Mouse (Mus musculus) spleen, postnatal 4 days (tissue): ENCODE results near the gene Asb16.

Source experiments
- DNase-seq, 2 experiments: peaks; one replicate each; pipeline ENCODE4 v3.0.0; 2022; ENCODE audit warnings: low spot score in 2 of 2

Gene Asb16

GRCm38 (mm10) chr11:102310768-102311695, 42.5 kb downstream of the Asb16 start:
- peak in 1 of 2 experiments; percentile 15 for DNase-seq

- DNase-seq, result peak in 1 of 2 experiments; percentile 54
These were observed 43.4 kb downstream of the Asb16 start for GRCm38 (mm10) chr11:102311966-102312365.

GRCm38 (mm10) chr11:102312586-102312985, 44.0 kb downstream of the Asb16 start:
- peak; percentile 11 to 60 for DNase-seq

GRCm38 (mm10) chr11:102314321-102314720, 45.8 kb downstream of the Asb16 start:
- DNase-seq, result peak in 1 of 2 experiments; percentile 58

- DNase-seq, result peak in 1 of 2 experiments; percentile 67
These were observed 47.4 kb downstream of the Asb16 start for GRCm38 (mm10) chr11:102315690-102316571.

GRCm38 (mm10) chr11:102316572-102317297, 48.2 kb downstream of the Asb16 start:
- DNase-seq, result peak; percentile 93 to 97

GRCm38 (mm10) chr11:102317298-102317900, 48.9 kb downstream of the Asb16 start:
- DNase-seq, result peak; percentile 76 to 90

- peak; percentile 72 to 89 for DNase-seq
These were observed 49.5 kb downstream of the Asb16 start for GRCm38 (mm10) chr11:102317901-102318575.

- peak; percentile 68 to 89 for DNase-seq
These were observed 50.2 kb downstream of the Asb16 start for GRCm38 (mm10) chr11:102318576-102319409.

GRCm38 (mm10) chr11:102319410-102319792, 50.9 kb downstream of the Asb16 start, which contains the start of gene Ubtf:
Gene Ubtf, minus strand, starts transcription at chr11:102319742.
- DNase-seq, result peak; percentile 84 to 91

GRCm38 (mm10) chr11:102319941-102320685, 51.6 kb downstream of the Asb16 start:
- DNase-seq, result peak; percentile 80 to 87

GRCm38 (mm10) chr11:102320686-102321005, 52.1 kb downstream of the Asb16 start:
- peak in 1 of 2 experiments; percentile 73 for DNase-seq

GRCm38 (mm10) chr11:102321931-102322330, 53.4 kb downstream of the Asb16 start:
- no peak for DNase-seq

- DNase-seq, result no peak
These were observed 55.0 kb downstream of the Asb16 start for GRCm38 (mm10) chr11:102323516-102323915.

GRCm38 (mm10) chr11:102327250-102327649, 58.7 kb downstream of the Asb16 start:
- DNase-seq, result no peak

GRCm38 (mm10) chr11:102327839-102328238, 59.3 kb downstream of the Asb16 start:
- no peak for DNase-seq
